Mouse (Mus musculus): Measurements from ENCODE around the gene Gm20388. TPM values are rescaled to one million over a fixed set of nuclear protein-coding genes. Genes with fewer than 3 reads are reported as not detected.

Gm20388 gene
- polyA plus RNA-seq, 1 experiment from 2014 or later: not detected

GRCm38 (mm10) chr8:120887254-120887653 lies 976.6 kb downstream of the Gm20388 start:
- peak; percentile 78 for TF ChIP-seq CTCF (IDR thresholded peaks at IDR 0.05; ENCODE audit: low read depth)
- no peak for ATAC-seq
- Histone ChIP-seq H3K9me3 (ENCODE audit: control insufficient read depth) (no peaks in the 10 kb centered on the region), H3K4me2 (replicated peaks; ENCODE audit: low read depth) (no peak overlapping the region), H3K36me3 (ENCODE audit: control insufficient read depth, insufficient read depth) (no peaks in the 10 kb centered on the region), H3K9ac (ENCODE audit: low read depth, low read length) (no peak overlapping the region), H3K27ac (ENCODE audit: low read depth, low read length) (no peak overlapping the region), H3K4me1 (replicated peaks; ENCODE audit: control insufficient read depth, insufficient read depth, low read length) (no peaks in the 10 kb centered on the region), H3K27me3 (replicated peaks; ENCODE audit: control insufficient read depth, insufficient read depth, low read length) (peaks cover 49% of the 10 kb centered on the region), H3K4me3 (ENCODE audit: low read depth, low read length) (no peak overlapping the region)
- 17% methylated on average over 10 of the region's 10 CpGs for WGBS

GRCm38 (mm10) chr8:120888005-120888404 lies 977.4 kb downstream of the Gm20388 start:
- 47% methylated on average over 5 of the region's 5 CpGs for WGBS
- H3K27ac ChIP-seq (ENCODE audit: low read depth, low read length): no peak overlapping the region
- no peaks in the 10 kb centered on the region for H3K9me3 ChIP-seq (ENCODE audit: control insufficient read depth)
- H3K9ac ChIP-seq (ENCODE audit: low read depth, low read length): no peak overlapping the region
- H3K4me1 ChIP-seq (replicated peaks; ENCODE audit: control insufficient read depth, insufficient read depth, low read length): no peaks in the 10 kb centered on the region
- no peak for ATAC-seq
- no peaks in the 10 kb centered on the region for H3K36me3 ChIP-seq (ENCODE audit: control insufficient read depth, insufficient read depth)
- peaks cover 43% of the 10 kb centered on the region for H3K27me3 ChIP-seq (replicated peaks; ENCODE audit: control insufficient read depth, insufficient read depth, low read length)
- no peak overlapping the region for H3K4me3 ChIP-seq (ENCODE audit: low read depth, low read length)
- no peak overlapping the region for H3K4me2 ChIP-seq (replicated peaks; ENCODE audit: low read depth)
- no peak for TF ChIP-seq CTCF (IDR thresholded peaks at IDR 0.05; ENCODE audit: low read depth)

- H3K4me2 ChIP-seq (replicated peaks; ENCODE audit: low read depth): no peak overlapping the region
- no peak overlapping the region for H3K9ac ChIP-seq (ENCODE audit: low read depth, low read length)
- no peaks in the 10 kb centered on the region for H3K36me3 ChIP-seq (ENCODE audit: control insufficient read depth, insufficient read depth)
- no peak overlapping the region for H3K27ac ChIP-seq (ENCODE audit: low read depth, low read length)
- no peak for ATAC-seq
- no peaks in the 10 kb centered on the region for H3K9me3 ChIP-seq (ENCODE audit: control insufficient read depth)
- no peak overlapping the region for H3K4me3 ChIP-seq (ENCODE audit: low read depth, low read length)
- WGBS: 92% methylated on average over 4 of the region's 4 CpGs
- no peaks in the 10 kb centered on the region for H3K4me1 ChIP-seq (replicated peaks; ENCODE audit: control insufficient read depth, insufficient read depth, low read length)
- no peak for TF ChIP-seq CTCF (IDR thresholded peaks at IDR 0.05; ENCODE audit: low read depth)
- H3K27me3 ChIP-seq (replicated peaks; ENCODE audit: control insufficient read depth, insufficient read depth, low read length): peaks cover 38% of the 10 kb centered on the region
Observed at GRCm38 (mm10) chr8:120889189-120889588, 978.5 kb downstream of the Gm20388 start.

- Histone ChIP-seq H3K4me1 (replicated peaks; ENCODE audit: control insufficient read depth, insufficient read depth, low read length) (no peaks in the 10 kb centered on the region), H3K27me3 (replicated peaks; ENCODE audit: control insufficient read depth, insufficient read depth, low read length) (peaks cover 38% of the 10 kb centered on the region)
- TF ChIP-seq CTCF (IDR thresholded peaks at IDR 0.05; ENCODE audit: low read depth): no peak
Observed at GRCm38 (mm10) chr8:120890068-120890467, 979.4 kb downstream of the Gm20388 start.

GRCm38 (mm10) chr8:120895009-120895408 lies 984.4 kb downstream of the Gm20388 start:
- 17% methylated on average over 4 of the region's 4 CpGs for WGBS
- H3K9ac ChIP-seq (ENCODE audit: low read depth, low read length): no peak overlapping the region
- H3K4me3 ChIP-seq (ENCODE audit: low read depth, low read length): no peak overlapping the region
- TF ChIP-seq CTCF (IDR thresholded peaks at IDR 0.05; ENCODE audit: low read depth): no peak
- ATAC-seq: no peak
- no peaks in the 10 kb centered on the region for H3K4me1 ChIP-seq (replicated peaks; ENCODE audit: control insufficient read depth, insufficient read depth, low read length)
- H3K27me3 ChIP-seq (replicated peaks; ENCODE audit: control insufficient read depth, insufficient read depth, low read length): peaks cover 19% of the 10 kb centered on the region; the same call in 1 of the 2 replicates
- no peak overlapping the region for H3K4me2 ChIP-seq (replicated peaks; ENCODE audit: low read depth)
- H3K9me3 ChIP-seq (ENCODE audit: control insufficient read depth): no peaks in the 10 kb centered on the region
- H3K36me3 ChIP-seq (ENCODE audit: control insufficient read depth, insufficient read depth): no peaks in the 10 kb centered on the region
- no peak overlapping the region for H3K27ac ChIP-seq (ENCODE audit: low read depth, low read length)

More at GRCm38 (mm10) chr8:120890068-120890467, 979.4 kb downstream of the Gm20388 start:
- Histone ChIP-seq H3K36me3 (ENCODE audit: control insufficient read depth, insufficient read depth) (no peaks in the 10 kb centered on the region), H3K9me3 (ENCODE audit: control insufficient read depth) (no peaks in the 10 kb centered on the region), H3K9ac (ENCODE audit: low read depth, low read length) (no peak overlapping the region), H3K27ac (ENCODE audit: low read depth, low read length) (no peak overlapping the region), H3K4me2 (replicated peaks; ENCODE audit: low read depth) (no peak overlapping the region), H3K4me3 (ENCODE audit: low read depth, low read length) (no peak overlapping the region)
- ATAC-seq: no peak
- 19% methylated on average over 11 of the region's 11 CpGs for WGBS

GRCm38 (mm10) chr8:120895600-120895999 lies 985.0 kb downstream of the Gm20388 start:
- no peak overlapping the region for H3K9ac ChIP-seq (ENCODE audit: low read depth, low read length)
- no peak overlapping the region for H3K4me2 ChIP-seq (replicated peaks; ENCODE audit: low read depth)
- H3K36me3 ChIP-seq (ENCODE audit: control insufficient read depth, insufficient read depth): no peaks in the 10 kb centered on the region
- TF ChIP-seq CTCF (IDR thresholded peaks at IDR 0.05; ENCODE audit: low read depth): no peak
- no peaks in the 10 kb centered on the region for H3K4me1 ChIP-seq (replicated peaks; ENCODE audit: control insufficient read depth, insufficient read depth, low read length)
- no peaks in the 10 kb centered on the region for H3K9me3 ChIP-seq (ENCODE audit: control insufficient read depth)
- no peak overlapping the region for H3K27ac ChIP-seq (ENCODE audit: low read depth, low read length)
- H3K4me3 ChIP-seq (ENCODE audit: low read depth, low read length): no peak overlapping the region
- H3K27me3 ChIP-seq (replicated peaks; ENCODE audit: control insufficient read depth, insufficient read depth, low read length): peaks cover 19% of the 10 kb centered on the region; the same call in 1 of the 2 replicates
- ATAC-seq: no peak
- 12% methylated on average over 13 of the region's 13 CpGs for WGBS

GRCm38 (mm10) chr8:120896203-120896602 lies 985.6 kb downstream of the Gm20388 start:
- ATAC-seq: no peak
- Histone ChIP-seq H3K4me2 (replicated peaks; ENCODE audit: low read depth) (no peak overlapping the region), H3K4me1 (replicated peaks; ENCODE audit: control insufficient read depth, insufficient read depth, low read length) (no peaks in the 10 kb centered on the region), H3K9me3 (ENCODE audit: control insufficient read depth) (no peaks in the 10 kb centered on the region), H3K27ac (ENCODE audit: low read depth, low read length) (no peak overlapping the region), H3K36me3 (ENCODE audit: control insufficient read depth, insufficient read depth) (no peaks in the 10 kb centered on the region), H3K27me3 (replicated peaks; ENCODE audit: control insufficient read depth, insufficient read depth, low read length) (peaks cover 15% of the 10 kb centered on the region; the same call in 1 of the 2 replicates), H3K9ac (ENCODE audit: low read depth, low read length) (no peak overlapping the region), H3K4me3 (ENCODE audit: low read depth, low read length) (no peak overlapping the region)
- 52% methylated on average over 13 of the region's 13 CpGs for WGBS
- no peak for TF ChIP-seq CTCF (IDR thresholded peaks at IDR 0.05; ENCODE audit: low read depth)
